Mouse (Mus musculus) common myeloid progenitor, adult 5-6 weeks (primary cell): ENCODE results near the gene Nceh1. TPM values are rescaled to one million over a fixed set of nuclear protein-coding genes. Genes with fewer than 3 reads are reported as not detected.

Source experiments
- ATAC-seq: replicated peaks from 2 replicates; pipeline ENCODE4 v1.8.0; 2016; ENCODE audit warnings: low read depth, mild to moderate bottlenecking, moderate TSS enrichment, inconsistent platforms; ENCODE audit not compliant: poor library complexity, severe bottlenecking
- total RNA-seq: library from RNA; stranded (forward); fragments of 200-1000, 187-1606 nt; gene quantifications from 2 replicates; pipeline ENCODE4 v1.2.3, GENCODE M21; 2017

Gene Nceh1
- 17.9 and 20.2 TPM in 2 replicates for total RNA-seq

- ATAC-seq, result peak; percentile 97
These were observed at the start of gene Nceh1 for GRCm38 (mm10) chr3:27182733-27183600. Nceh1 (plus strand) TSS chr3:27182965.

- ATAC-seq, result no peak
These were observed 42.7 kb upstream of the Nceh1 start for GRCm38 (mm10) chr3:27140101-27140500.

DNA sequence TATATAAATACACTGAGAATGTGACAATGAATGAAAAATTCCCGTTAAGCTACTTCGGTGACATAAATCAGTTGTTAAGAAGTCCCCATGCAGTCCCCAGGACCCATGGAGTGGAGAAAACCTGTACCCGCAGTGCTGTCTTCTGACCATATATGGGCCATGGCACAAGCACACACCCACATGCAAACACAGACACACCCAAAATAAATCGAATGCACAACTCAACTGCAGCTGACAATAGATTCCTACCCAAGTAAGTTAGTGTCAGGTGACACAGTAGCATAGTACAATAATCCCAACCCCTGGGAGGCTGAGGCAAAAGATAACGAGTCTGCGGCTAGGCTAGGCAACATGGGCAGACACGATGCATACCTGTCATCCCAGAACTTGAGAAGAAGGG lies 39.2 kb upstream of the Nceh1 start:
- ATAC-seq, result no peak

DNA sequence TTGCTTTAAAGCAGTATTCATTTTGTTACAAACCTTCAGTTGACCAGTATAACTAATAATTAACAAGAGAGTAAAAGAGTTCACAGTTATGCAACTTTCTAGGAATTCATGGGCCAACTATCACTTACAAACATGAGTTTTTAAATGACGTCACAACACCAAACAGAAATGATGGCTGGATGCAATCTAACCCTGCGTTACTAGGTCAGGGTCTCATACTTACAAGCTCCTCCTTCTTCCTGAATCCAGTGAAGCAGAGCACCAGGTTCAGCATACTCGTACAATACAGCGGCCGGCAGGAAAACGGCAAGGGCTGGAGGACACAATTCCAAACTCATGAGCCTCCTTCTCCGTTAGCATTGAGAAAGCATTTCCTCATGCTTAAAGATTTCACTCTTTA lies 37.0 kb upstream of the Nceh1 start:
- ATAC-seq, result no peak

- ATAC-seq, result peak; percentile 70
These were observed 29.5 kb upstream of the Nceh1 start for GRCm38 (mm10) chr3:27153191-27153671.

DNA sequence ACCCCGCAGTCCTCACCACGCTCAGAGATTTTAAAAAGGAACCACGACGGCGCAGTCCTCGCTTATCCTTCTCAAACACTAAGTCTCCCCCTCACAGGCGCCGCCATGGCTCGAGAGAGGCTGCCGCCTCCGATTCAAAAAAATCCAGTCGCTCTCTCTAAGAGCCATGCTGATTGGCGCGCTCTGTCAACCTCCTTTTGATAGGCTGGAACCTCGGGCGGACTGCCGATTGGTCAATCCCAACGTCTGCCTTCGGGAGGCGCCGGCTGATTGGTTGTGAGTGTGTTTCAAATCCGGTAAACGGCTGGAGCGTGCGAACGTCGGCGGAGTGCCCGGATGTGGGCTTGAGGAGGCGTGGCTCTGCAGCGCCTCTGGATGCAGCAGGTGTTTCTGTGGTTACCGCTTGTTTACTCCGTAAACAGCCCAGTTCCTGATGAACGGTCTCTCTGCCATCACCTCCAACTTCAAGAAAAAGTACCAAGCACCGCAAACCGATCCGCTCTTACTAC lies 29.0 kb upstream of the Nceh1 start, which contains the start of gene Ect2:
Gene Ect2, minus strand, starts transcription at position 178 of the 509 bp plus-strand sequence.
- peak; percentile 94 for ATAC-seq

DNA sequence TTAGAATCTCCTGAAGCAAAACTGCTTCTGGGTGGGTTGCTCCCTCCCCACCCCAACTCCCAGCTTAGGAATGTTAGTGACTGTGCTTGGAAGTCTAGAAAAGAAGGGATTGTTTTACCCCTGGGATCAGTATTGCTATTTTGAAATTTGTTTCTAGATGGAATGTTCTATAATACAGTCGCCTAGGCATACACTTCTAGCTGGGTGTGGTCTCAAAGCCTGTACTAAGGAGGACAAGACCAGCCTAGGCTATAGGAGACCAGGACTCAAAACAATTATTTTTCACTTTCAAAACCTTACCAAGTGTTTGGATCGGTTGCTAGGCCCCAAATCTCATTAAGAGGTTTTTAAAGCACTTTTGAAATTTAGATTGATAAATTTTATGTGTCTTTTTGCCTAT lies 28.5 kb upstream of the Nceh1 start:
- no peak for ATAC-seq

DNA sequence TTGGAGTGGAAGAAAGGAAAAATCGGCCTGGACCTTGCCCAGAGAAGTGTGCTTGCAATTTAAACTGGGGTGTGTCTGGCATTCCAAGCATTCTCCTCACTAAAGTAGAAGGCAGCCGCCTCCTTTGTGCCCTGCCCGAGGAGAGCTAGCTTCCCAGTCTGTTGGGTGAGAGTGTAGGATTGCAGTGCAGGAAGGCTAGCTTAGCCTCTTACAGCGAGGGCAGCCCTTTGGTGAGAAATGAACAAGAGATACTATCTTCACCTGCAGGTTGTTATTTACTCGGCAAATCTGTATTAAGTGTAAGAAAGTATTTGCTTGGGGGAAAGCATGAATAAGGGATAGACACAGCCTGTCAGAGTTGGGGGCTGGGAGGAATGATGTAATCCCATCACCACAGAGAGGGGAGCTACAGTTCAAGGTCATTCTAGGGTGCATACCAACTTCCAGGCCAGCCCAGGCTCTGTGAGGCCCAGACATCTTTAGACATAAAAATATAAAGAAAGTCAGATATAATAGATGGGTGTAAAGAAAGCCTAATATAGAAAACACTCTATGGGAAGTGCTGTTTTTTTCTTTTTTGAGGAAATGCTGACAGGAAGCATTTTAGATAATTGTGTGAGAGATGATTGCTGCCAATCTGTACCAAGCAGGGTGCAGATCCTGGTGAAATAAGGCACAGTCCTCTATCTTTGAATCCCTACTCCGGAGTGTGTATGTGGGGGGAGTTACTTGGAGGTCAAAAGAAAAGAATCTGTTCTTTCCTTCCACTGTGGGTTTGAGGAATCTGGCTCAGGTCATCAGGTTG lies 27.5 kb upstream of the Nceh1 start:
- no peak for ATAC-seq

DNA sequence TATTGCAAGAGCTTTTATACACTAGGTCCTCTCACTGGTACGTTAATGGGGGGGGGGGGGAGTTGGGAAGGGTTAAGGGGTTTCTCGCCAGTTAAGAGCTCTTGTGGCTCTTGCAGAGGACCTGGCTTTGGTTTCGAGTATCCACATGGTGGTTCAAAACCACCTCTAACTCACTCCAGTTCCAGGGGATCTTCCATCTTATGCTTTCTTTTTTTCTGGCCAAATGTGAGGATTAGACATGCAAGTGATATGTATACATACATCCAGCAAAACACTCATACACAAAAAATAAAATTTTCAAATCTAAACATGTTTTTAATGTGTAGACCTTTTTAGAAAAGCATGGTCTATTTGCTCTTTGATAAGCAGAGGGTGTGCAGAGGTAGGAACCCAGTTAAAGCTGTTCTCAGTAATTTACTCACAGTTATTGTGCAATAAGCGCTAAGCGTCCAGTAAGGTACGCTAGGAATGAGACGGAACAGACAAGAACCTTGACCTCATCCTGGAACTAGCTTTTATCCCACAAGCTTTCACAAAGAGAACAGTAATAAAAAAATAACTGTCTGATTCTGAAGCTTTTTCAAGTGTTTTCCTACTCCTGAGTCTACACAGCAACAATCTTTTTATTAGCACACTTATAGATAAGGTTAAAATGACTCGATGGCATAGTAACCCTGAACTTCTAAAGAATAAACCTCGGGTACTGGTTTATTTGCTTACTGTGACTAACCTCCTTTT lies 26.7 kb upstream of the Nceh1 start:
- ATAC-seq, result no peak

DNA sequence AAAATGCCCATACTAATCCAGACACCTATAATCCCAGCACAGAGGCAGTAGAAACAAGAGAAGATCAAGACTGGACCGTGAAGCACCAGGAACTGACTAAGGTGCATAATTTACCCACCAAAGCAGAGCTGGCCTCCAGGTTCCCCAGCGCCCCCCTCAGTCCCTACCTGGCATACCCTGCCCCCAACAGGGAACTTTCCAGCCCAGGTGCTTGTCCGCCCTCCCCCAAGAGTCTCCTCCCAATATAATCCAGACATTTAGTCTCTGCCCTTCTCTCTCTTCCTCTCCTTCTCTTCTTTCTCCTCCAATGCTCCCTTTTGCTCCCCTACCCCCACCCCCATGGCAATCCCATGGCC lies 26.2 kb upstream of the Nceh1 start:
- no peak for ATAC-seq

GRCm38 (mm10) chr3:27158910-27159309 lies 23.9 kb upstream of the Nceh1 start:
- no peak for ATAC-seq

- ATAC-seq, result no peak
These were observed 20.9 kb upstream of the Nceh1 start for GRCm38 (mm10) chr3:27161645-27162409.

DNA sequence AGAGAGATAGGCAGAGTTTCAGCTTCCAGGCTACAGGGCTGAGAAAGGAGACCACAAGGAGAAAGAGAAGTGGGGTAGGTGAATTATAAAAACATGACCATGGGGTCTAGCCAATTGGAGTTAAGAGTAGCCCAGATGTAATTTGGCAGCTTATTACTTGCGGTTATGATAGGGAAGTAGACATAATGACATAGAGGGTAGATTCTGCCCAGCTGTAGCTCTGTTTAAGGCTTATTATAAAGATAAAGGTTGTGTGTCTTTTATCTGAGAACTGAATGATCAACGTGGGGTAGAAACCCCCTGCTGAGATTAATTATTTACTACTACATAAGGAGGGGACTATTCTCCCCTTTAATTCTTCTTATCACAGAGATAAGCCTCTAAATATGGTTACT lies 20.4 kb upstream of the Nceh1 start:
- ATAC-seq, result peak; percentile 69

- no peak for ATAC-seq
These were observed 17.2 kb upstream of the Nceh1 start for GRCm38 (mm10) chr3:27165481-27166065.

- ATAC-seq, result no peak
These were observed 12.5 kb upstream of the Nceh1 start for GRCm38 (mm10) chr3:27170257-27170656.

DNA sequence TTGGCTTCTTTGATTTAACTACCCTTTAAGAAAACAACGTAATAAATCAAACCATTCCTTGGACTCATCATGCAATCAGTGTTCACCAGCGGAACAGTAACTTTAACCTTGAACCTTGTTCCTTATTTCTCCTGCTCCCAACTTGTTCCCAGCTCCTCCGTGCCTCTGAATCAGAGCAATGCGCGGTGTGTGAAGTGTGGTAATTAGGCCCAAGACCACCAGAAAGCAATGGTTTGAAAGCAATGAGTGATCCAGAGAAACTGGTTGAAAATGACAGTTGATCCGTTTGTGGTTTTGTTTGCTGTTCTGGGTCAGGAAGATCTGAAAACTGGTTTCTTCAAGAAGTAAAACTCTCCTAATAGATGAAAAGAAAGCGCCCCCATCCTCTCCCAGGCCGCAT lies 3.1 kb upstream of the Nceh1 start:
- no peak for ATAC-seq

- peak; percentile 22 for ATAC-seq
These were observed 923 bp downstream of the Nceh1 start for GRCm38 (mm10) chr3:27183601-27184175.

GRCm38 (mm10) chr3:27188386-27188785 lies 5.6 kb downstream of the Nceh1 start:
- ATAC-seq, result no peak
